Mouse (Mus musculus) retina, postnatal 7 days (tissue): ENCODE data around the gene Dcp1a.
"Not testable (repeated sequence)": the region's sequence is repeated elsewhere in the genome, so short reads cannot be mapped to it uniquely, and the experiment has no call there.

Experiments
- DNase-seq: peaks from one replicate; pipeline ENCODE4 v3.0.0-alpha.2; 2012; ENCODE audit warnings: low read depth, low spot score

Dcp1a gene

GRCm38 (mm10) chr14:30519323-30519722 is 40.0 kb downstream of the Dcp1a start:
- DNase-seq, result no peak

GRCm38 (mm10) chr14:30523356-30523755 is 44.0 kb downstream of the Dcp1a start:
- no peak for DNase-seq

- no peak for DNase-seq
Measured at GRCm38 (mm10) chr14:30528392-30528791, 49.1 kb downstream of the Dcp1a start.

GRCm38 (mm10) chr14:30528961-30529360 is 49.6 kb downstream of the Dcp1a start:
- no peak for DNase-seq

GRCm38 (mm10) chr14:30529454-30529853 is 50.1 kb downstream of the Dcp1a start:
- DNase-seq, result no peak

GRCm38 (mm10) chr14:30530726-30531269 is 51.5 kb downstream of the Dcp1a start:
- no peak for DNase-seq

- no peak for DNase-seq
Measured at GRCm38 (mm10) chr14:30531431-30531830, 52.1 kb downstream of the Dcp1a start.

- no peak for DNase-seq
Measured at GRCm38 (mm10) chr14:30531896-30532295, 52.6 kb downstream of the Dcp1a start.

- no peak for DNase-seq
Measured at GRCm38 (mm10) chr14:30533780-30534450, 54.6 kb downstream of the Dcp1a start.

- DNase-seq, result no peak
Measured at GRCm38 (mm10) chr14:30541541-30541940, 62.2 kb downstream of the Dcp1a start.

GRCm38 (mm10) chr14:30543331-30543730 is 64.0 kb downstream of the Dcp1a start:
- not testable (repeated sequence) for DNase-seq

GRCm38 (mm10) chr14:30548131-30548720 is 68.9 kb downstream of the Dcp1a start, which contains the start of gene Tkt:
Gene Tkt, plus strand, starts transcription at chr14:30548359.
- no peak for DNase-seq

- peak; percentile 89 for DNase-seq
Measured at GRCm38 (mm10) chr14:30548965-30549776, 69.8 kb downstream of the Dcp1a start.

GRCm38 (mm10) chr14:30549777-30550149 is 70.4 kb downstream of the Dcp1a start:
- no peak for DNase-seq

GRCm38 (mm10) chr14:30550232-30551070 is 71.1 kb downstream of the Dcp1a start:
- no peak for DNase-seq

- no peak for DNase-seq
Measured at GRCm38 (mm10) chr14:30551509-30551908, 72.2 kb downstream of the Dcp1a start.

GRCm38 (mm10) chr14:30551981-30552380 is 72.6 kb downstream of the Dcp1a start:
- DNase-seq, result no peak

- no peak for DNase-seq
Measured at GRCm38 (mm10) chr14:30553185-30553584, 73.8 kb downstream of the Dcp1a start.

- no peak for DNase-seq
Measured at GRCm38 (mm10) chr14:30556651-30557050, 77.3 kb downstream of the Dcp1a start.

GRCm38 (mm10) chr14:30557730-30558129 is 78.4 kb downstream of the Dcp1a start:
- DNase-seq, result no peak

- no peak for DNase-seq
Measured at GRCm38 (mm10) chr14:30559321-30559850, 80.1 kb downstream of the Dcp1a start.
